Mouse (Mus musculus): ENCODE results near the gene Hmgxb4.
"Not testable (repeated sequence)": the region's sequence is repeated elsewhere in the genome, so short reads cannot be mapped to it uniquely, and the experiment has no call there.

Gene Hmgxb4

GRCm38 (mm10) chr8:74993081-74993474 is at the start of gene Hmgxb4:
Hmgxb4 (plus strand) TSS chr8:74993356.
- DNase-seq (ENCODE audit: low spot score): no peak

GRCm38 (mm10) chr8:74949445-74949844 is 43.7 kb upstream of the Hmgxb4 start:
- no peak for DNase-seq (ENCODE audit: low spot score)

- DNase-seq (ENCODE audit: low spot score): no peak
Observed at GRCm38 (mm10) chr8:74963983-74964382, 29.2 kb upstream of the Hmgxb4 start.

GRCm38 (mm10) chr8:74970286-74970685 is 22.9 kb upstream of the Hmgxb4 start:
- not testable (repeated sequence) for DNase-seq (ENCODE audit: low spot score)

- DNase-seq (ENCODE audit: low spot score): no peak
Observed at GRCm38 (mm10) chr8:74971636-74972035, 21.5 kb upstream of the Hmgxb4 start.

GRCm38 (mm10) chr8:74972322-74972883 is 20.8 kb upstream of the Hmgxb4 start:
- no peak for DNase-seq (ENCODE audit: low spot score)

GRCm38 (mm10) chr8:74973121-74973869 is 19.9 kb upstream of the Hmgxb4 start:
- no peak for DNase-seq (ENCODE audit: low spot score)

- no peak for DNase-seq (ENCODE audit: low spot score)
Observed at GRCm38 (mm10) chr8:74973904-74974303, 19.3 kb upstream of the Hmgxb4 start.

GRCm38 (mm10) chr8:74977427-74977826 is 15.7 kb upstream of the Hmgxb4 start:
- DNase-seq (ENCODE audit: low spot score): no peak

- DNase-seq (ENCODE audit: low spot score): no peak
Observed at GRCm38 (mm10) chr8:74980060-74980710, 13.0 kb upstream of the Hmgxb4 start.

- DNase-seq (ENCODE audit: low spot score): peak; percentile 48
Observed at GRCm38 (mm10) chr8:74980711-74981062, 12.5 kb upstream of the Hmgxb4 start.

GRCm38 (mm10) chr8:74981809-74982208 is 11.3 kb upstream of the Hmgxb4 start:
- DNase-seq (ENCODE audit: low spot score): no peak

- DNase-seq (ENCODE audit: low spot score): no peak
Observed at GRCm38 (mm10) chr8:74987436-74987835, 5.7 kb upstream of the Hmgxb4 start.

- peak; percentile 61 for DNase-seq (ENCODE audit: low spot score)
Observed at GRCm38 (mm10) chr8:74990021-74990420, 3.1 kb upstream of the Hmgxb4 start.

GRCm38 (mm10) chr8:74993475-74994451 is 607 bp downstream of the Hmgxb4 start:
- peak; percentile 83 for DNase-seq (ENCODE audit: low spot score)

GRCm38 (mm10) chr8:74994540-74994939 is 1.4 kb downstream of the Hmgxb4 start:
- no peak for DNase-seq (ENCODE audit: low spot score)

- DNase-seq (ENCODE audit: low spot score): no peak
Observed at GRCm38 (mm10) chr8:75000431-75000830, 7.3 kb downstream of the Hmgxb4 start.

- DNase-seq (ENCODE audit: low spot score): no peak
Observed at GRCm38 (mm10) chr8:75008826-75009225, 15.7 kb downstream of the Hmgxb4 start.

GRCm38 (mm10) chr8:75013557-75013956 is 20.4 kb downstream of the Hmgxb4 start:
- DNase-seq (ENCODE audit: low spot score): no peak

GRCm38 (mm10) chr8:75013964-75014363 is 20.8 kb downstream of the Hmgxb4 start:
- no peak for DNase-seq (ENCODE audit: low spot score)

GRCm38 (mm10) chr8:75015981-75016380 is 22.8 kb downstream of the Hmgxb4 start:
- no peak for DNase-seq (ENCODE audit: low spot score)

- DNase-seq (ENCODE audit: low spot score): no peak
Observed at GRCm38 (mm10) chr8:75016422-75016821, 23.3 kb downstream of the Hmgxb4 start.

Measured in ovary, postnatal 36 days (tissue).